Mouse (Mus musculus) forebrain, embryonic 13.5 days (tissue): ENCODE results near the gene Sytl1. TPM values are rescaled to one million over a fixed set of nuclear protein-coding genes. Genes with fewer than 3 reads are reported as not detected.

Experiments
- ATAC-seq: fragments of 200-750 bp; cut with Nextera tagmentation; 2 replicates; pipeline ENCODE4 v1.8.0; 2017
- H3K27ac ChIP-seq: fragments of 300-500 bp; sonication (generic); 2 replicates; pipeline ENCODE4 v1.5.1; 2015; ENCODE audit warnings: inconsistent platforms, mild to moderate bottlenecking, moderate library complexity
- H3K27me3 ChIP-seq: fragments of 300-500 bp; sonication (generic); 2 replicates; pipeline ENCODE4 v1.6.1; 2015; ENCODE audit warnings: mild to moderate bottlenecking, inconsistent platforms
- H3K36me3 ChIP-seq: fragments of 300-500 bp; sonication (generic); 2 replicates; pipeline ENCODE4 v1.6.1; 2015; ENCODE audit warnings: mild to moderate bottlenecking, inconsistent platforms; ENCODE audit not compliant: poor library complexity, severe bottlenecking
- H3K4me1 ChIP-seq: fragments of 300-500 bp; sonication (generic); 2 replicates; pipeline ENCODE4 v1.6.1; 2015; ENCODE audit warnings: inconsistent platforms
- H3K4me2 ChIP-seq: fragments of 300-500 bp; sonication (generic); 2 replicates; pipeline ENCODE4 v1.6.1; 2015; ENCODE audit warnings: inconsistent platforms, mild to moderate bottlenecking, moderate library complexity
- H3K4me3 ChIP-seq: fragments of 300-500 bp; sonication (generic); 2 replicates; pipeline ENCODE4 v1.5.1; 2015; ENCODE audit warnings: mild to moderate bottlenecking, inconsistent platforms
- H3K9ac ChIP-seq: fragments of 300-500 bp; sonication (generic); 2 replicates; pipeline ENCODE4 v1.6.1; 2015; ENCODE audit warnings: mild to moderate bottlenecking, inconsistent platforms
- H3K9me3 ChIP-seq: fragments of 300-500 bp; sonication (generic); replicated peaks from 2 replicates; pipeline ENCODE4 v1.6.1; 2016; ENCODE audit warnings: inconsistent platforms
- WGBS: fragments of 180-500 bp; shearing (Covaris S2); methylation state at CpG from one replicate; pipeline ENCODE4 v1.1.7; 2015; 5-methylcytosine and 5-hydroxymethylcytosine counted together
- polyA plus RNA-seq: library from polyadenylated mRNA; unstranded; fragments of >200 nt; fragmentation: Nextera tagmentation; extraction: Ambion mirVana; gene quantifications from 2 replicates; pipeline ENCODE4 v1.2.1, GENCODE M21; 2015

Gene Sytl1
- polyA plus RNA-seq, 1 experiment from 2014 or later = 0.43 TPM

DNA sequence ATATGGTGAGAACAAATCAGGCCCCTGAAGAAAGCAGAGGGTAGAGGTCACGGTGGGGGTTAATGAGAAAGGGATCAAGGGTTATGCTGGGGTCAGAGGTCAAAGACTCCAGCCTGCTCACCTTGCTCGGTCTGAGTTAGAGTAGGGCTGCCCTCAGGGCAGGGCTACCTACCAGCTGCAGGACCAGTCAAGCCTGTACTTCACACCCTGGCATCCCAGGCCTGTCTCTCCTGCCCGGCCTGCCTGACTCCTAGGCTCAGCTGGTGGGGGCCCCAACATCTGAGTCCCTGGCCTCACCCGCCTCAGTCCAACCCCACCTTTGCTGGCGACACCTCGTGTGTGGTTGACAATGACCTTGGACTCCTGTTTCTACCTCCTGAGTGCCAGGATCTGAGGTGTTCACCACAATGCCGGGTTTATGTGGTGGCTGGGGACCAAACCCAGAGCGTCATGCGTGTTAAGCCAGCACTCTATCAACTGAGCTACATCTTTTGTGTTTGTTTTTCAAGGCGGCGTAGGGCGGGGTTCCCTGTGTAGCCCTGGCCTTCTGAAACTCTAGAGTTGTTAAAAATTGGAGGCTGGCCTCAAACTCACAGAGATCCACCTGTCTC, 5.0 kb downstream of the Sytl1 start:
- no peak for ATAC-seq
- WGBS = 79% methylated on average over 12 of the region's 12 CpGs
- Histone ChIP-seq H3K4me3 (no peak overlapping the region), H3K9me3 (no peaks in the 10 kb centered on the region), H3K9ac (no peak overlapping the region), H3K4me2 (no peak overlapping the region), H3K27ac (no peak overlapping the region), H3K4me1 (peaks cover 5% of the 10 kb centered on the region; the same call in 1 of the 2 replicates), H3K27me3 (peaks cover 36% of the 10 kb centered on the region), H3K36me3 (no peaks in the 10 kb centered on the region)

DNA sequence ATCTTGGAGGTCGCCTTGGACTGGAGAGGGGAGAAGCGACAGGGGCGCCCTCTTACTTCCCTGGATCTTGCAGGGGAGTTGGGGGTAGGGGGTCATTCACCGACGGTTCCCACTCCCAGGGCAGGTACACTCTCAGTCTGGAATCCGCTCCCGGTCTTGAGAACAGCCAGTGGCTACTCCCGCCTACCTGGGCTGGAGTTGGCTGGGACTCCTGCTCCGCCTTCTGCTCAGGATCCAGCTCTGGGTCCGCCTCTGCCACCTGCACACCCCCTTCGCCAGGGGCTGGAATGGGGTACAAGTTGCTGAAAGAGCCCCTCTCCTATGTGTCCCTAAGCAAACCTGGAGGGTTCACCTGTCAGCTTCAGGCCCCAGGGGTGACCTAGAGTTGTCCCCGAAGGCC, 5.7 kb downstream of the Sytl1 start:
- 32% methylated on average over 12 of the region's 12 CpGs for WGBS
- Histone ChIP-seq H3K4me3 (no peak overlapping the region), H3K9ac (no peak overlapping the region), H3K27me3 (peaks cover 42% of the 10 kb centered on the region), H3K36me3 (no peaks in the 10 kb centered on the region), H3K27ac (no peak overlapping the region), H3K4me2 (0 out of 2 replicates have a peak overlapping the region, but pooled peaks have one; percentile 7), H3K4me1 (peaks cover 5% of the 10 kb centered on the region; the same call in 1 of the 2 replicates), H3K9me3 (no peaks in the 10 kb centered on the region)
- ATAC-seq = no peak

DNA sequence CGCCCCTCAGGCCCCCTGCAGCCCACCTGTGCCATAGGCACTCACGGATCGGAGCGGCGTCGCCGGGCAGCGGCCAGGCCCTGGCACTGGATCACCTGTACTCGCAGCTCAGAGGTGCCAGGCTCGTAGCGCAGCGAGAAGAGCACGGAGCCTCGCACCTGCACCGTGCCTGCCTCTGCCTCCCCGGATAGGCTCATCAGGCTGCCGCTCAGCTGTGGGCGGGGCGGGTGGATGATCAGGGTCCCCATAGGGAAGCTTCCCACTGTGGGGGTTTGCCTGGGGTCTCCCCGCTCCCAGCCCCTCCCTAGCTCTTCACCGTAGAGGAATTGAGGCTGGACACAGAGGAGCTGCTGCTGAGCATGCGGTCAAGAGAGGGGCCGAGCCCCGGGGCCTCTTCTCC, 6.1 kb downstream of the Sytl1 start:
- no peak for ATAC-seq
- Histone ChIP-seq H3K36me3 (no peaks in the 10 kb centered on the region), H3K4me1 (peaks cover 5% of the 10 kb centered on the region; the same call in 1 of the 2 replicates), H3K9ac (no peak overlapping the region), H3K27me3 (peaks cover 46% of the 10 kb centered on the region), H3K27ac (no peak overlapping the region), H3K4me2 (0 out of 2 replicates have a peak overlapping the region, but pooled peaks have one; percentile 7), H3K9me3 (no peaks in the 10 kb centered on the region), H3K4me3 (no peak overlapping the region)
- 29% methylated on average over 22 of the region's 24 CpGs for WGBS

DNA sequence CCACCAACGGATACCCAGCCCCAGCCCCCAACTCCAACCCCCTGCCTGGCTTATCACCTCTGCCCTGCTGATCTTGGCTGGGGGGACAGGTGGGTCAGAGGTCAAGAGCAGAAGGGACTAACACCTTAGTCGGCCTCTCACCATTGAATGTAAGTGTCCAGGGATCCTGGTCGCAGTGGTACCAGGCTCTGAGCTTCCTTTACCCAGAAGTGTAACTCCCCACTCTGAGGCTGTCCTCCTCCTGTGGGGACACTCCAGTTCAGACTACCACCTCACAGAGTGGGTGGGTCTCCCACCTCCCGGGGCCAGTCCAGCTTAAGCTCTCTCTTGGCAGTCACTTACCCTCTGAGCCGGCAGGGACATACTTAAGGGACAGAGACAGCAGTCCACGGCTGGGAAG, 7.5 kb downstream of the Sytl1 start:
- H3K27ac ChIP-seq = no peak overlapping the region
- no peaks in the 10 kb centered on the region for H3K36me3 ChIP-seq
- H3K4me2 ChIP-seq = no peak overlapping the region
- H3K9ac ChIP-seq = no peak overlapping the region
- H3K4me1 ChIP-seq = peaks cover 15% of the 10 kb centered on the region
- ATAC-seq = no peak
- peaks cover 61% of the 10 kb centered on the region for H3K27me3 ChIP-seq
- WGBS = 62% methylated on average over 6 of the region's 6 CpGs
- H3K4me3 ChIP-seq = no peak overlapping the region
- no peaks in the 10 kb centered on the region for H3K9me3 ChIP-seq

DNA sequence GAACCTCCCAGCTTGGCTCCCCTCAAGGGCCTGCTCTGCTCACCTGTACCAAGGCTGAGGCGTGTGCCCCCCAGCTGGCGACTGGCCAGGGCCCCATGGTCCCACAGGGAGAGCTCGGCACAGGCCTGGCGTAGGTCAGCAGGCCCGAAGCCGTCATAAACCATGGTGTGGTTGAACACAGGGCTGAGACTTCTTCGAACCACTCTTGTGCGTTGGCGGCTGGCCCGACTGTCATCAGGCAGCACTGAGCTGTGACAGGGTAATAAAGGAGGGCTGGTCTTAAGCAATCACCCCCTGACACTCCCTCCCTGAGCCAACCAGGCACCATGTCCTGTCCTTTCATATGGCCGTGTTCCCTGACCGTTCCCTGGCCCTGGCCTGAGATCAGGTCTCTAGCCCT, 9.5 kb downstream of the Sytl1 start:
- H3K4me2 ChIP-seq = no peak overlapping the region
- H3K27me3 ChIP-seq = peaks cover 79% of the 10 kb centered on the region

DNA sequence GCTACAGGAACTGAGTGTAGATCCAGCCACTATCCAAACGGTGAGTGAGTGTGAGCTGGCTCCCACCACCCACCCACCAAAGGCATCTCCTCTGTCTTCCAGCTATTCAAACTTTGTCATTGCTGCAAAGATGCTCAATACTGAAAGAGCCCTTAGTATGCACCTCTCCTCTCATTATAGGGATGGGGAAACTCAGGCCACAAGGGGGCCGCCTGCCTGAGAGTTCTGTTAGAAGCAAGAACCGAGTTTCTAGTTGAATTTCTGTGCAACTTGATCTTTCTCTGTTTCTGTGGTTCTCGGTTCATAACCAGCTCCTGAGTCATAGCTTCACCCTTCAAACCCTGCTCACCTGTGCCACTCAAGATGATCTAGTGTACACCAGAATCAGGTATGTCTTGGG, 10.8 kb downstream of the Sytl1 start:
- no peak overlapping the region for H3K4me2 ChIP-seq
- no peak overlapping the region for H3K4me3 ChIP-seq
- no peak overlapping the region for H3K27ac ChIP-seq
- no peak for ATAC-seq
- H3K9ac ChIP-seq = no peak overlapping the region
- peaks cover 15% of the 10 kb centered on the region for H3K4me1 ChIP-seq
- no peaks in the 10 kb centered on the region for H3K9me3 ChIP-seq
- H3K27me3 ChIP-seq = peaks cover 88% of the 10 kb centered on the region
- H3K36me3 ChIP-seq = no peaks in the 10 kb centered on the region
- 38% methylated on average over 4 of the region's 4 CpGs for WGBS

More for the DNA sequence above, 9.5 kb downstream of the Sytl1 start:
- H3K36me3 ChIP-seq = no peaks in the 10 kb centered on the region
- H3K9me3 ChIP-seq = no peaks in the 10 kb centered on the region
- 79% methylated on average over 12 of the region's 12 CpGs for WGBS
- no peak overlapping the region for H3K27ac ChIP-seq
- ATAC-seq = no peak
- H3K4me1 ChIP-seq = peaks cover 15% of the 10 kb centered on the region
- H3K9ac ChIP-seq = no peak overlapping the region
- H3K4me3 ChIP-seq = no peak overlapping the region

DNA sequence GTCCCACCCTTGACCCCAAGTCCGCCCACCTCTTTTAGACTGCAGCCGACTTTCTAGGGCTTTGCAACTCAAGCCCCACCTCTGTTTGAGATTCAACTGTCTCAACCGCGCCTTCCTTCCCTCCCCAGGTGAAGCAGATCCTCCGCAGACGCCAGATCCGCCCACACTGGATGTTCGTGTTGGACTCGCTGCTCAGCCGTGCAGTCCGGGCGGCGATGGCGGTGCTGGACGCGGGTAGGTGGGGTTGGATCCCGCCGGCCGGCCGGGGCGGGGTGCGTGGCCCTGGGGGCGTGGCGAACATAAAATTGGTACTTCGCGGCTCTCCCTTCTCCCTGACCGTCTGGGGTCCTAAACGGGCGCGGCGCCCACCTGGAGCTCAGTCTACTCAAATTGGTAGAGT, 11.7 kb downstream of the Sytl1 start:
- H3K36me3 ChIP-seq = no peaks in the 10 kb centered on the region
- 1% methylated on average over 31 of the region's 31 CpGs for WGBS
- peak overlapping the region; percentile 58 for H3K9ac ChIP-seq
- H3K27ac ChIP-seq = no peak overlapping the region
- peaks cover 88% of the 10 kb centered on the region for H3K27me3 ChIP-seq
- H3K4me2 ChIP-seq = peak overlapping the region; percentile 64
- peaks cover 11% of the 10 kb centered on the region for H3K4me1 ChIP-seq
- H3K4me3 ChIP-seq = peak overlapping the region; percentile 35
- H3K9me3 ChIP-seq = no peaks in the 10 kb centered on the region
- no peak for ATAC-seq

DNA sequence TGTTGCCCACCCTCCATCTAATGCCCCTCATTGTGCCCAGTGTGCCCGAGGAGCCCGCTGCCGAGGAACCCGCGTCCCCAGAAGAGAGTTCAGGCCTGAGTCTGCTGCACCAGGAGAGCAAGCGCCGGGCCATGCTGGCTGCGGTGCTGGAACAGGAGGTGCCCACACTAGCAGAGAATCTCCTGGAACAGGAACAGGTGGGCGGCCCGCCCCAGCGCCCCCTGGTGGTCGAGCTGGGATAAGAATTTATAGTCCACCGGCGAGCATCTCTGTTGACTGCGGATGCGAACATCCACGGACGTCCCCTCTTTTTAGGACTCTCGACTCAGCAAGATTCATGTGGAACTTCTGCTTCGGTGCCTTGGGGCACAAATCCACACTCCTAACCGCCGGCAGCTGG, 12.3 kb downstream of the Sytl1 start:
- peak; percentile 27; the same call in 1 of the 2 replicates for ATAC-seq

DNA sequence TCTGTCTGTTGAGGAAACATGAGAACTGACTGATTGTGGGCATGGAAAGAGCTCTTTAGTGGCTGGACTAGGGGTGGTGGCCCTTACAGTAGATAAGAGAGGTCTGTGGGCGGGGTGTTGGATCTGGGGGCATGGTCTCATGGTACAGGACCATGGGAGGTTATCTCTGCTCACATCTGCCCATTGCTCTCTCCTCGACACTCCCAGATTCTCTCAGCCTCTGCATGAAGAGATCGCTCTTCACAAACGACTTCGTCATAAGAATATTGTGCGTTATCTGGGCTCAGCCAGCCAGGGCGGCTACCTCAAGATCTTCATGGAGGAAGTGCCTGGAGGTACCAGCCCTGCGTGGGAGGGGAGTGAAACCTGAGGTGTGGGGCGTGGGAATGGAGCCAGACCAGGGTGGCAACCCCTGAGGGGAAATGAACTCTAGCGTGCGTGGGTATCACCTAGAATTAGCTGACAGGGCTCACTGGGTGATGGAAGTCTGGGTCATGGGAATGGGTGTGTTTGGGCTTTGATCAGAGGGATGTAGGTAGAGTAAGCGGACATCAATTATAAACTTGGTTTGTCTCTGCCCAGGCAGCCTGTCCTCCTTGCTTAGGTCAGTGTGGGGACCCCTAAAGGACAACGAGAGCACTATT, 15.0 kb downstream of the Sytl1 start:
- Histone ChIP-seq H3K9me3 (no peaks in the 10 kb centered on the region), H3K36me3 (no peaks in the 10 kb centered on the region), H3K4me2 (no peak overlapping the region), H3K27ac (no peak overlapping the region), H3K4me3 (no peak overlapping the region), H3K9ac (no peak overlapping the region), H3K27me3 (peaks cover 97% of the 10 kb centered on the region), H3K4me1 (peaks cover 11% of the 10 kb centered on the region)
- ATAC-seq = no peak
- 76% methylated on average over 13 of the region's 13 CpGs for WGBS

More for the DNA sequence above, 12.3 kb downstream of the Sytl1 start:
- peaks cover 88% of the 10 kb centered on the region for H3K27me3 ChIP-seq
- H3K9ac ChIP-seq = peak overlapping the region; percentile 58
- H3K4me1 ChIP-seq = peaks cover 11% of the 10 kb centered on the region
- peak overlapping the region; percentile 64 for H3K4me2 ChIP-seq
- peak overlapping the region; percentile 35 for H3K4me3 ChIP-seq
- WGBS = 3% methylated on average over 22 of the region's 22 CpGs
- no peak overlapping the region for H3K27ac ChIP-seq
- no peaks in the 10 kb centered on the region for H3K9me3 ChIP-seq
- no peaks in the 10 kb centered on the region for H3K36me3 ChIP-seq

DNA sequence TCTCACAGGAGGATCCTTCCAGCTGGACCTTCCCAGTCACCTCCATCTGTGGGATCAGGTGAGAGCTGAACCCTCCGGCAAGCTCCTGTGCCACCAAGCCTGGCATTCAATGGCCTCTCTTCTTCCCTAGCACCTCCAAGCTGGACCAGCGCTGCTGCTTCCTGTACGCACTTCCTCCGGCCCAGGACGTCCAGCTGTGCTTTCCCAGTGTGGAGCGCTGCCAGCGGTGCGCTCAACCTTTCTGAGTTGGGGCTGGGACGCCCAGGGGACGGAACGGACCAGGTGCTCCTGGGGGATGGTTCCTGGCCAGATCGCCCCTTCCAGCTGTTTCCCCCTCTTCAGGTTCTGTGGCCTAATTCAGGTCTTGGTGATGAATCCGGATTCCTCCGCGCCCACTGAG, 15.8 kb downstream of the Sytl1 start:
- Histone ChIP-seq H3K27ac (no peak overlapping the region), H3K4me1 (peaks cover 11% of the 10 kb centered on the region), H3K27me3 (peaks cover 97% of the 10 kb centered on the region), H3K9me3 (no peaks in the 10 kb centered on the region), H3K36me3 (no peaks in the 10 kb centered on the region), H3K4me3 (no peak overlapping the region), H3K9ac (no peak overlapping the region), H3K4me2 (no peak overlapping the region)
- no peak for ATAC-seq
- WGBS = 24% methylated on average over 15 of the region's 15 CpGs

DNA sequence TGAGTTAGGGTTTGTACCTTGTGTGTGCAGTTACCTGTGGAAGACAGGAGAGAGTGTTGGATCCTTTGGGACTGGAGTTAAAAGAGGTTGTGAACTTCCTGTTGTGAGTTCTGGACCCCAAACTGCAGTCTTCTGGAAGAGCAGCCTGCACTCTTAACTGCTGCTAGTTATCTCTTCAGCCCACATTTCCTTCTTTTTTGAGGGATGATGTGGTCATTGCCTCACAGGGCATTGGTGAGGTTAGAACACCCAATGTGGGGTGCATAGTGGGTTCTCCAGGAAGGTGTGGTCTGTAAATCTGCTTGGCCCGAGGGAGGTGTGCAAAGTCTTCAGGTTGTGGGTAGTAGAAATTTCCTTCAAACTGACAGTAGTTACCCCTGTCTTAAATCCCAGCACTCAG, 18.6 kb downstream of the Sytl1 start:
- H3K27me3 ChIP-seq = peaks cover 97% of the 10 kb centered on the region
- no peak for ATAC-seq
- H3K4me3 ChIP-seq = no peak overlapping the region
- H3K9me3 ChIP-seq = no peaks in the 10 kb centered on the region
- H3K36me3 ChIP-seq = no peaks in the 10 kb centered on the region
- no peak overlapping the region for H3K27ac ChIP-seq
- WGBS = 91% methylated on average over 1 of the region's 1 CpGs
- no peak overlapping the region for H3K4me2 ChIP-seq
- H3K9ac ChIP-seq = no peak overlapping the region
- peaks cover 9% of the 10 kb centered on the region for H3K4me1 ChIP-seq

DNA sequence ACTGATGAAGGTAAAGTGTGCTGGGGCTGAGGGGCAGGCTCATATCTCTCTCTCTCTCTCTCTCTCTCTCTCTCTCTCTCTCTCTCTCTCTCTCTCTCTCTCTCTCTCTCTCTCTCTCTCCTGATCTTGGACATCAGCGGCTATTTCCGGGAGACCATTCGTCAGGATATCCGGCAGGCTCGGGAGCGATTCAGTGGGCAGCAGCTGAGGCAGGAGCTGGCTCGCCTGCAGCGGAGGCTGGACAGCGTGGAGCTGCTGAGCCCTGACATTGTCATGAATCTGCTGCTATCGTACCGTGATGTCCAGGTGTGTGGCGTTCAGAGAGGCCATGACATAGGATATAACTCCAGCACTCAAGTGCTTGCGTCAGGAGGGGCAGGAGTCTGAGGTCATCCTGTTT, 19.4 kb downstream of the Sytl1 start:
- no peak overlapping the region for H3K9ac ChIP-seq
- H3K27me3 ChIP-seq = peaks cover 97% of the 10 kb centered on the region
- H3K4me1 ChIP-seq = peaks cover 9% of the 10 kb centered on the region
- no peak for ATAC-seq
- H3K4me3 ChIP-seq = no peak overlapping the region
- no peak overlapping the region for H3K27ac ChIP-seq
- H3K9me3 ChIP-seq = no peaks in the 10 kb centered on the region
- 51% methylated on average over 13 of the region's 13 CpGs for WGBS
- no peaks in the 10 kb centered on the region for H3K36me3 ChIP-seq
- no peak overlapping the region for H3K4me2 ChIP-seq
